Mouse (Mus musculus) E14TG2a.4 (cell line): ENCODE measurements around the gene Haus8.

ENCODE experiments used
- CTCF ChIP-seq: conservative IDR thresholded peaks from 2 replicates; pipeline ENCODE4 v1.5.1; 2014; ENCODE audit warnings: low read length
- POU5F1 ChIP-seq: IDR thresholded peaks from 2 replicates; pipeline ENCODE4 v1.6.1; 2014; ENCODE audit warnings: low read length, borderline replicate concordance

GRCm38 (mm10) chr8:71273151-71273510 lies 397 bp upstream of the Haus8 start:
- TF ChIP-seq CTCF (no peak), POU5F1 (no peak)
